Mouse (Mus musculus) right cerebral cortex, postnatal 36 days (tissue): ENCODE results near the gene Gm3173.
"Not testable (repeated sequence)": the region's sequence is repeated elsewhere in the genome, so short reads cannot be mapped to it uniquely, and the experiment has no call there.

ENCODE experiments used
- DNase-seq, 2 experiments: peaks; one replicate each; pipeline ENCODE4 v3.0.0; 2022; ENCODE audit warnings: low spot score in 2 of 2, mixed read lengths in 1 of 2

Gm3173 gene

GRCm38 (mm10) chr14:4430692-4431091 is at the start of gene Gm3173:
Gene Gm3173, plus strand, starts transcription at chr14:4430992.
- DNase-seq = not testable (repeated sequence)

- not testable (repeated sequence) for DNase-seq
Measured at GRCm38 (mm10) chr14:4385606-4386005, 45.2 kb upstream of the Gm3173 start.

- DNase-seq = not testable (repeated sequence)
Measured at GRCm38 (mm10) chr14:4392841-4393530, 37.8 kb upstream of the Gm3173 start.

- DNase-seq = not testable (repeated sequence)
Measured at GRCm38 (mm10) chr14:4397226-4397625, 33.6 kb upstream of the Gm3173 start, which contains the start of gene Gm3159. Gene Gm3159, plus strand, starts transcription at chr14:4397526.

- not testable (repeated sequence) for DNase-seq
Measured at GRCm38 (mm10) chr14:4398624-4399023, 32.2 kb upstream of the Gm3173 start.

GRCm38 (mm10) chr14:4400115-4400789 is 30.5 kb upstream of the Gm3173 start:
- DNase-seq = not testable (repeated sequence)

- not testable (repeated sequence) for DNase-seq
Measured at GRCm38 (mm10) chr14:4401245-4401644, 29.5 kb upstream of the Gm3173 start.

GRCm38 (mm10) chr14:4403840-4404239 is 27.0 kb upstream of the Gm3173 start:
- not testable (repeated sequence) for DNase-seq

GRCm38 (mm10) chr14:4409939-4410338 is 20.9 kb upstream of the Gm3173 start:
- DNase-seq = not testable (repeated sequence)

- not testable (repeated sequence) for DNase-seq
Measured at GRCm38 (mm10) chr14:4414965-4415835, 15.6 kb upstream of the Gm3173 start, which contains the start of gene Gm3164. Gene Gm3164, plus strand, starts transcription at chr14:4415448.

- not testable (repeated sequence) for DNase-seq
Measured at GRCm38 (mm10) chr14:4481445-4481844, 50.7 kb downstream of the Gm3173 start, which contains the start of gene Gm3182. Gene Gm3182, plus strand, starts transcription at chr14:4481745.

- DNase-seq = not testable (repeated sequence)
Measured at GRCm38 (mm10) chr14:4499425-4499824, 68.6 kb downstream of the Gm3173 start.

GRCm38 (mm10) chr14:4555105-4555504 is 124.3 kb downstream of the Gm3173 start, which contains the start of gene Gm3047:
Gene Gm3047, plus strand, starts transcription at chr14:4555405.
- DNase-seq = not testable (repeated sequence)
